Mouse (Mus musculus) left cerebral cortex, postnatal 14 days (tissue): Measurements from ENCODE around the gene Klb. TPM values are rescaled to one million over a fixed set of nuclear protein-coding genes. Genes with fewer than 3 reads are reported as not detected.

Source experiments
- DNase-seq, 2 experiments: peaks; one replicate each; pipeline ENCODE4 v3.0.0; 2021 to 2022; ENCODE audit warnings: low spot score in 2 of 2, mixed read lengths in 1 of 2
- intact Hi-C: fragments of 180-260 bp; cut with DNase I; formaldehyde crosslinking; loops from one replicate; pipeline ENCODE4 v1.15.1; 2025
- total RNA-seq, 2 experiments: library from RNA; stranded (reverse); gene quantifications; 2 replicates each; pipeline ENCODE4 v1.2.3; 2021

The Klb gene
- total RNA-seq, 2 experiments from 2014 or later = 0.29 to 0.47 TPM

- intact Hi-C loops = no loop called here
These were observed 9.7 kb downstream of the Klb start for GRCm38 (mm10) chr5:65357771-65358170.

GRCm38 (mm10) chr5:65367837-65368236, 19.7 kb downstream of the Klb start:
- intact Hi-C loops = no loop called here
- DNase-seq = no peak

More at GRCm38 (mm10) chr5:65357771-65358170, 9.7 kb downstream of the Klb start:
- DNase-seq = no peak

DNA sequence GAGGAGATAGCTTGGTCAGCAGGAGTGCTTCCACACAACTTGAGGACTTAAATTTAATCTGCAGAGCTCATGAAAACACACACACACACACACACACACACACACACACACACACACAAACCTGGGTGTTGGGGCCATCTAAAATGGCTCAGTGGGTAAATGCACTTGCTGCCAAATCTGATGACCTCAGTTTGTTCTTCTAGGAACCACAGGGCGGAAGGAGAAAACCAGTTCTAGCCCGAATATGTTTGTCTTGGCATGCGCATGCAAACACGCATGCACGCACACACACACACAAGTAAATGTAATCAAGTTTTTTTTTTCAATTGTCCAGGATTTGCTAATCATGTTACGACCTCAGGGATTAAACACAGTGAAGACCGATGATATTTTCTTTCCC, 23.4 kb downstream of the Klb start:
- intact Hi-C loops = no loop called here
- no peak for DNase-seq

- intact Hi-C loops = no loop called here
- DNase-seq = no peak
These were observed 26.6 kb downstream of the Klb start for GRCm38 (mm10) chr5:65374746-65375145.

DNA sequence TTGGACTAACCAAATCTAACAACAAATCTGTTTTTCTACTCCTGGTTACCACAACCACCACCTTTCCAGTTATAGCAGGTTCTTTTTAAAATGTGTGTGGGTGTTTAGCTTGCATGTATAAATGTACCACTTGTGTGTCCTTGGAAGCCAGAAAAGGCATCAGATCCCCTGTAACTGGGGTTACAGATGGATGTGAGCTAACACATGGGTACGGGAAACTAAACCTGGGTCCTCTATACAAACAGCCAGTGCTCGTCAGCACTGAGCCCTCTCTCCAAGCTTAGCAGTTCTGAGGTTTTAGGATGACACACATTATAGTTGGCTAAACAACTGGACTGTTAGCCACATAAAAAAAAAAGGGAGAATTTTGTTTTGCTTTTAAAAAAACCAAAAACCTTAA, 37.6 kb downstream of the Klb start:
- intact Hi-C loops = loop anchor here (10.0 kb wide), 1 partner anchor 381 kb away; no protein-coding TSS in a partner anchor
- DNase-seq = peak in 1 of 2 experiments; percentile 42

GRCm38 (mm10) chr5:65387008-65387867, 39.1 kb downstream of the Klb start:
- intact Hi-C loops = loop anchor here (10.0 kb wide), 1 partner anchor 382 kb away; no protein-coding TSS in a partner anchor
- DNase-seq = no peak

GRCm38 (mm10) chr5:65390648-65391644, 42.8 kb downstream of the Klb start, which contains the start of the genes Rpl9 and Lias:
Gene Rpl9, minus strand, starts transcription at chr5:65391444.
Gene Lias, plus strand, starts transcription at chr5:65391497.
- intact Hi-C loops = loop anchor here (5.0 kb wide), 1 partner anchor 54 kb away; the partner anchor contains the start of gene Rfc1
- peak; percentile 99 to 100 for DNase-seq

- intact Hi-C loops = loop anchor here (5.0 kb wide), 1 partner anchor 54 kb away; the partner anchor contains the start of gene Rfc1
These were observed 43.6 kb downstream of the Klb start for GRCm38 (mm10) chr5:65391753-65392152.

DNA sequence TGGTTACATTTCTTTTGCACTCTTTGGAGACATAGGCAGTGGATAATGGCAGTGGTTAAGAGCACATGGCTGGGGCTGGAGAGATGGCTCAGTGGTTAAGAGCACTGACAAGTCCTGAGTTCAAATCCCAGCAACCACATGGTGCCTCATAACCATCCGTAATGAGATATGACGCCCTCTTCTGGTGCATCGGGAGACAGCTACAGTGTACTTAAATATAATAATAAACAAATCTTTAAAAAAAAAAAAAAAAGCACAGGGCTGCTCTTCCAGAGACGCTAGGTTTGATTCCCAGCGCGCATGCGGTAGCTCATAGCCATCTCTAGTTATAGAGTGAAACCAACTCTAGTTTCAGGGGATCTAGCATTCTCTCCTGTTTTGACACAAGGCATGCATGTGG, 46.3 kb downstream of the Klb start:
- intact Hi-C loops = loop anchor here (5.0 kb wide), 1 partner anchor 57 kb away; the partner anchor contains the start of gene Rfc1
- no peak for DNase-seq

More at GRCm38 (mm10) chr5:65391753-65392152, 43.6 kb downstream of the Klb start:
- peak in 1 of 2 experiments; percentile 37 for DNase-seq

DNA sequence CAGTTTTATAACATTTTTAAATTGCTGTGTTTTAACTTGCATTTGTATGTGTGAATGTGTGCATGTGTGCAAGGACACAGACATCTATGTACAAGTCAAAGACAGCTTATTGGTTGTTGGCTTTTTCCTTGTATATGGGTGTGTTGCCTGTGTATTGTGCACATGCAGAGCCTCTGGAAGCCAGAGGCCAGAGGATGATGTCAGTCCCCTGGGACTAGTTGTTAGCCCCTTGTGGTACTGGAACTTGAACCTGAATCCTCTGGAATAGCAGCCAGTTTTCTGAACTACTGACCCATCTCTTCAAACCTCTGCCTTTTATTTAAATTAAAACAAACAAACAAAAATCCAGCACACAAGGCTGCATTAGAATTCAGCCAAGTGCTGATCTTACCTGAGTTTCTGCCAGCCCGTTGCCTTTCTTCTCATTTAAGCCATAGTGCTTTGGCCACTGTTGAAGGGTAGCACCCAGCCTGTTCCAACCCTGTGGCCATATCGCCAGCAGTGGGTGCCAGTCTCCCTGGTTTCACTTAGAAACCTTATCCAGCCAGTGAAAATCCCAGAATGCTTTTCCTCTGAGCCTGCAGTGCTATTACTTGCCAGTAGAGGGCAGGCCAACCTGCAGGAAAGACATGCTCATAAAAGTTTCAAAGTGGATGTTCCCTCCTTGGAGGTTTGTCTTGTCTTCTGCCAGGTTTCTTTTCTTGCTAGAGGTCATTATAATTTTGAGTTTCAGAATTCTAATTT, 53.3 kb downstream of the Klb start:
- peak; percentile 88 to 89 for DNase-seq
- intact Hi-C loops = loop anchor here (5.0 to 10.0 kb wide), 2 partner anchors 233 to 296 kb away; partner anchors contain the start of gene Pds5a

- DNase-seq = no peak
These were observed 59.9 kb downstream of the Klb start for GRCm38 (mm10) chr5:65407989-65408388.

GRCm38 (mm10) chr5:65415653-65416458, 67.7 kb downstream of the Klb start:
- intact Hi-C loops = no loop called here
- DNase-seq = no peak

More at GRCm38 (mm10) chr5:65407989-65408388, 59.9 kb downstream of the Klb start:
- intact Hi-C loops = loop anchor here (10.0 kb wide), 1 partner anchor 227 kb away; no protein-coding TSS in a partner anchor

DNA sequence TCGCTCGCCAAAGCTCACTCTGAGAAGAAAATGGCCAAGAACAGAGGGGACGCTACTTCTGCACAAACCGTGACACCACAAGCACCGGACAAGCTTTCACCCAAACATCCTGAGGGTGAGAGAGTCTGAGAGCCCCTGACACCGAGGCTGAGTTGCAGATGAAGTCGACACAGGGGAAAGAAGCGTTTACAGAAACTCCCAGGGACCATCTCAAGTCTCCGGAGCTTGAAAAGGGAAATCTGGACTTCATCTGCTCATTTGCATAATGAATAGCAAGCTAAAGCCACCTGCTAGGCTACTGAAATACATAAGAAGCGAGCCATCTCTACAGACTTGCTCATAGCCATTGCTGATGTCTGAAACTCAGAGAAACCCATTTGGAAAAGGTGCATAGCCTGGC, 71.0 kb downstream of the Klb start:
- DNase-seq = no peak
- intact Hi-C loops = no loop called here

DNA sequence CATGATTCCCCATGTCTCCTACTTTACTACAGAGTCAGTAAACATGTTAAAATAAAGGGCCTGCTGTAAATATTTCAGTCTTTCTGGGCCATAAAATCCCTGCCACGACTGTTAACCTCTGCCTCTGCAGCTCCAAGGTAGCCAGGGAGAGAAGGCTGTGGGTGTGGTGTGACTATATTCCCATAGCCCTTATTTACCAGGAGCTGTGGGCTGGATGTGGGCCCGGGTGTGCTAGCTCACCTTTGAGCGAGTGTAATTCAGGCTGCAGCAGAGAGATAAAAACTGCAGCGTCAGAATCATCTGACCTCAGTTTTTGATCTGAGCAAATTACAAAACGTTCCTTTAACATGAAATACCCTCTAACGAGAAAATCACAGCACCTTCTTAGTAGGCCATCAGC, 72.7 kb downstream of the Klb start:
- no peak for DNase-seq
- intact Hi-C loops = no loop called here

GRCm38 (mm10) chr5:65422803-65423202, 74.7 kb downstream of the Klb start:
- intact Hi-C loops = no loop called here

DNA sequence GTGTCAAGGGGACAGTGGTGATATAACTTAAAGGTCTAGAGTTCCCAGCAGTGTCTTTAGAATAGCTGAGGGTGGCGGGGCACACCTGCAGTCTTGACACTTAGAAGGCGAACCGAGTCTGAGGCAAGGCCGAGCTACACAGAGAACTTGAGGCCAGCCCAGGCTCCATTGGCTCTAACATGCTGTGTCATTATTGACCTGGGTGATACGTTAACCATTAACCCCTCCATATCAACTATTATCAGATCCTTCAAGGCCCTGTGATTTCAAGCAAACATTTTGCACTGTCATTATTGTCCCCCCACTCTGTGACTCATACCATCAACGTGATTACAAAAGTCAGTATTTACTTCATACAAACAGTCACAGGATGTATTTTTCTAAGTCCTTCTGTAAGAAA, 76.1 kb downstream of the Klb start:
- DNase-seq = no peak
- intact Hi-C loops = no loop called here

More at GRCm38 (mm10) chr5:65422803-65423202, 74.7 kb downstream of the Klb start:
- no peak for DNase-seq

- intact Hi-C loops = no loop called here
- no peak for DNase-seq
These were observed 77.1 kb downstream of the Klb start for GRCm38 (mm10) chr5:65425251-65425650.

- intact Hi-C loops = no loop called here
- DNase-seq = no peak
These were observed 80.2 kb downstream of the Klb start for GRCm38 (mm10) chr5:65428321-65428720.
